Comparison of ENCODE assay signal across 21 mouse cellular contexts in the genomic region with DNA sequence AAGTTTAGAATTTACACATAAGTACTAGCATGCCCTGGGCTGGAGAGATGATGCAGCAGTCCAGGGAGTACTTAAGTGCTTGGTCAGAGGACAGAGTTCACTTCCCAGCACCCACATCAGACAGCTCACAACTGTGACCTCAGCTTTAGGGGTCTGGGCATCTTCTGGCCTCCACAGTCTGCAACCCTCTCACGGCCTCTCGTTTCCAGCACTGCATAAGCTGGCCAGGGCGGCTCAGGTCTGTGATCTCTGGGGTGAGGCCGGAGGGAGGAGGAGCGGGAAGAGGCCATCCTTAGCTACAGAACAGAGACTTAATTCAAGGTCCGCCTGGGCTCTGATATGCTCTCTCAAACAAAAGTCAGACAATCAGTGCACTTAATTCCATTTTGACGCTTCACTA. TPM values are rescaled to one million over a fixed set of nuclear protein-coding genes. Genes with fewer than 3 reads are reported as not detected.
DNase-seq lines count a peak whose midpoint lies in the region; ATAC-seq and TF ChIP-seq lines count a peak whose summit lies in the region.
"Had no signal": no experiment of that assay in that cellular context is flagged by ENCODE, and none has a peak within 500 bp of the region (broad histone marks: within the 10 kb centered on the region; RNA-seq: fewer than 3 reads in every experiment).

No protein-coding gene starts in this region.

- H3K9me3 ChIP-seq in heart, embryonic 13.5 days: peaks cover 3% of the 10 kb centered on the region; the same call in 1 of the 2 replicates
- H3K9me3 ChIP-seq in kidney, postnatal 0 days (replicated peaks; ENCODE audit: low read length): no peaks in the 10 kb centered on the region
- no peaks in the 10 kb centered on the region for H3K9me3 ChIP-seq in intestine, postnatal 0 days (ENCODE audit: control insufficient read depth)
- H3K9me3 ChIP-seq in lung, postnatal 0 days (ENCODE audit: low read length): no peaks in the 10 kb centered on the region
- H3K9me3 ChIP-seq: embryonic facial prominence, embryonic 12.5 days; forebrain, embryonic 15.5 days; hindbrain, embryonic 12.5 days had no signal

- 65% methylated on average over 7 of the region's 7 CpGs for WGBS in heart, embryonic 13.5 days
- 35% methylated on average over 7 of the region's 7 CpGs for WGBS in kidney, postnatal 0 days
- WGBS in intestine, postnatal 0 days: 53% methylated on average over 7 of the region's 7 CpGs
- WGBS in lung, postnatal 0 days: 66% methylated on average over 7 of the region's 7 CpGs

- TF ChIP-seq CTCF in kidney, postnatal 0 days (IDR thresholded peaks at IDR 0.05; ENCODE audit: low read depth): no peak
- no peak for TF ChIP-seq CTCF in intestine, postnatal 0 days (IDR thresholded peaks at IDR 0.05; ENCODE audit: low read depth)
- no peak for TF ChIP-seq CTCF in lung, postnatal 0 days (IDR thresholded peaks at IDR 0.05)

- 0 out of 2 replicates have a peak overlapping the region, but pooled peaks have one; percentile 19 for H3K9ac ChIP-seq in heart, embryonic 13.5 days
- no peak overlapping the region for H3K9ac ChIP-seq in kidney, postnatal 0 days (ENCODE audit: low read depth, low read length)
- no peak overlapping the region for H3K9ac ChIP-seq in intestine, postnatal 0 days (ENCODE audit: low read depth, low read length)
- no peak overlapping the region for H3K9ac ChIP-seq in lung, postnatal 0 days (replicated peaks; ENCODE audit: low read depth)
- H3K9ac ChIP-seq: embryonic facial prominence, embryonic 12.5 days; forebrain, embryonic 15.5 days; hindbrain, embryonic 12.5 days had no signal

- ATAC-seq in heart, embryonic 13.5 days (ENCODE audit: extremely low read depth, insufficient number of reproducible peaks, low FRiP score, low TSS enrichment): no peak
- peak; percentile 54; the same call in 1 of the 2 replicates for ATAC-seq in kidney, postnatal 0 days (replicated peaks; ENCODE audit: low FRiP score, low read depth)
- peak; percentile 79 for ATAC-seq in intestine, postnatal 0 days
- ATAC-seq in lung, postnatal 0 days: no peak
- ATAC-seq: activated CD4-positive, CD25-positive, alpha-beta regulatory T cell, adult 4 months; forebrain, embryonic 15.5 days; Patski had no signal

- intact Hi-C loops in heart, postnatal 14 days (cut with DNase I): no loop called here

- DNase-seq in heart, postnatal 14 days: no peak
- DNase-seq in kidney, postnatal 0 days (ENCODE audit: low spot score): peak; percentile 38
- DNase-seq in kidney, adult 18-20 months: no peak
- DNase-seq in A20 (ENCODE audit: low read depth, low spot score): peak; percentile 29
- DNase-seq in lung, postnatal 0 days (ENCODE audit: low spot score): no peak
- DNase-seq: adrenal gland, postnatal 14 days; cerebellum, adult 11-12 months; cerebellum, adult 9-10 months; cerebellum, postnatal 25 days; gastrocnemius, postnatal 10 days; heart, adult 2 months; heart, postnatal 4 days had no signal

- TF ChIP-seq EP300 in lung, postnatal 0 days (IDR thresholded peaks at IDR 0.05): no peak

- peaks cover 9% of the 10 kb centered on the region; the same call in 1 of the 2 replicates for H3K36me3 ChIP-seq in heart, embryonic 13.5 days
- no peaks in the 10 kb centered on the region for H3K36me3 ChIP-seq in kidney, postnatal 0 days (ENCODE audit: insufficient read depth, low read length)
- H3K36me3 ChIP-seq in intestine, postnatal 0 days (ENCODE audit: control insufficient read depth, insufficient read depth): no peaks in the 10 kb centered on the region
- no peaks in the 10 kb centered on the region for H3K36me3 ChIP-seq in lung, postnatal 0 days (ENCODE audit: insufficient read depth, low read length)
- H3K36me3 ChIP-seq: embryonic facial prominence, embryonic 12.5 days; forebrain, embryonic 15.5 days; hindbrain, embryonic 12.5 days had no signal

- no peaks in the 10 kb centered on the region for H3K27me3 ChIP-seq in heart, embryonic 13.5 days (replicated peaks)
- H3K27me3 ChIP-seq in kidney, postnatal 0 days (ENCODE audit: insufficient read depth, low read length): no peaks in the 10 kb centered on the region
- no peaks in the 10 kb centered on the region for H3K27me3 ChIP-seq in intestine, postnatal 0 days (replicated peaks; ENCODE audit: control insufficient read depth, insufficient read depth, low read length)
- no peaks in the 10 kb centered on the region for H3K27me3 ChIP-seq in lung, postnatal 0 days (replicated peaks; ENCODE audit: insufficient read depth, low read length)
- H3K27me3 ChIP-seq: CH12.LX; embryonic facial prominence, embryonic 12.5 days; forebrain, embryonic 15.5 days; hindbrain, embryonic 12.5 days; Patski had no signal

- peaks cover 12% of the 10 kb centered on the region for H3K4me1 ChIP-seq in heart, embryonic 13.5 days
- H3K4me1 ChIP-seq in kidney, postnatal 0 days (replicated peaks; ENCODE audit: insufficient read depth, low read length): no peaks in the 10 kb centered on the region
- H3K4me1 ChIP-seq in intestine, postnatal 0 days (replicated peaks; ENCODE audit: control insufficient read depth, insufficient read depth, low read length): no peaks in the 10 kb centered on the region; the same call in 1 of the 2 replicates
- no peaks in the 10 kb centered on the region for H3K4me1 ChIP-seq in lung, postnatal 0 days (ENCODE audit: insufficient read depth, low read depth, low read length)
- H3K4me1 ChIP-seq: embryonic facial prominence, embryonic 12.5 days; forebrain, embryonic 15.5 days; hindbrain, embryonic 12.5 days had no signal

- no peak overlapping the region for H3K4me3 ChIP-seq in heart, embryonic 13.5 days
- no peak overlapping the region for H3K4me3 ChIP-seq in kidney, postnatal 0 days (replicated peaks; ENCODE audit: low read depth, low read length)
- H3K4me3 ChIP-seq in intestine, postnatal 0 days (ENCODE audit: low read depth, low read length): no peak overlapping the region
- H3K4me3 ChIP-seq in lung, postnatal 0 days (ENCODE audit: low read depth, low read length): no peak overlapping the region
- H3K4me3 ChIP-seq: embryonic facial prominence, embryonic 12.5 days; forebrain, embryonic 15.5 days; heart, adult 2 months; hindbrain, embryonic 12.5 days had no signal

- no peak overlapping the region for H3K27ac ChIP-seq in heart, embryonic 13.5 days (replicated peaks)
- H3K27ac ChIP-seq in kidney, postnatal 0 days: no peak overlapping the region
- H3K27ac ChIP-seq in intestine, postnatal 0 days (ENCODE audit: low read depth, low read length): peak overlapping the region; percentile 77
- no peak overlapping the region for H3K27ac ChIP-seq in lung, postnatal 0 days (ENCODE audit: low read length)
- H3K27ac ChIP-seq: embryonic facial prominence, embryonic 12.5 days; forebrain, embryonic 15.5 days; heart, adult 2 months; hindbrain, embryonic 12.5 days had no signal

- H3K4me2 ChIP-seq in heart, embryonic 13.5 days: no peak overlapping the region
- no peak overlapping the region for H3K4me2 ChIP-seq in kidney, postnatal 0 days (ENCODE audit: low read length)
- H3K4me2 ChIP-seq in intestine, postnatal 0 days (replicated peaks; ENCODE audit: low read depth): no peak overlapping the region
- H3K4me2 ChIP-seq in lung, postnatal 0 days (replicated peaks; ENCODE audit: low read depth, low read length): no peak overlapping the region
- H3K4me2 ChIP-seq: embryonic facial prominence, embryonic 12.5 days; forebrain, embryonic 15.5 days; heart, embryonic 11.5 days; hindbrain, embryonic 12.5 days had no signal

RNA-seq across cellular contexts. Expression of a gene that starts 29.2 kb away (rescaled TPM):
- 9.0 and 13.5 TPM in 2 replicates for polyA plus RNA-seq in heart, embryonic 13.5 days (2015; fragmentation: Nextera tagmentation; extraction: Ambion mirVana)
- total RNA-seq in heart, postnatal 14 days (2021): 10 to 100 TPM; 18.9 to 27.7 TPM
- polyA plus RNA-seq in kidney, postnatal 0 days (2015; fragmentation: Nextera tagmentation; extraction: Ambion mirVana): 1.6 and 2.6 TPM in 2 replicates
- polyA plus RNA-seq in intestine, postnatal 0 days (2015; fragmentation: Nextera tagmentation; extraction: Ambion mirVana): 41.7 and 47.6 TPM in 2 replicates
- polyA plus RNA-seq in lung, postnatal 0 days (2015; fragmentation: Nextera tagmentation; extraction: Ambion mirVana): 2.3 and 2.9 TPM in 2 replicates

RNA-seq across cellular contexts. Expression of a gene that starts 54.0 kb away (rescaled TPM):
- 26.0 and 31.8 TPM in 2 replicates for polyA plus RNA-seq in heart, embryonic 13.5 days (2015; fragmentation: Nextera tagmentation; extraction: Ambion mirVana)
- 10 to 100 TPM; 10.1 to 11.0 TPM for total RNA-seq in heart, postnatal 14 days (2021)
- polyA plus RNA-seq in kidney, postnatal 0 days (2015; fragmentation: Nextera tagmentation; extraction: Ambion mirVana): 24.7 and 25.0 TPM in 2 replicates
- polyA plus RNA-seq in intestine, postnatal 0 days (2015; fragmentation: Nextera tagmentation; extraction: Ambion mirVana): 10.6 and 12.5 TPM in 2 replicates
- 11.4 and 11.6 TPM in 2 replicates for polyA plus RNA-seq in lung, postnatal 0 days (2015; fragmentation: Nextera tagmentation; extraction: Ambion mirVana)

Comparison
In these comparisons a context has a peak if more than half of its experiments do, and no peak if none do; other contexts are left out.
1. DNase-seq: peak in kidney, postnatal 0 days (single experiment) and A20 (single experiment); none in heart, postnatal 14 days (0 of 2), kidney, adult 18-20 months (single experiment) and lung, postnatal 0 days (single experiment).
2. ATAC-seq: peak in kidney, postnatal 0 days (single experiment) and intestine, postnatal 0 days (single experiment); none in heart, embryonic 13.5 days (single experiment) and lung, postnatal 0 days (single experiment).